Mouse (Mus musculus) mouse embryonic stem cell (cell line): Measurements from ENCODE around the gene Olfr149.
"Not testable (repeated sequence)": the region's sequence is repeated elsewhere in the genome, so short reads cannot be mapped to it uniquely, and the experiment has no call there.

Experiments used
- in situ Hi-C, 2 experiments: fragments of 300-500 bp; cut with MboI; formaldehyde crosslinking; loops; 1 replicate in 1 of 2; 3 replicates in 1 of 2; pipeline ENCODE4 v1.14.3; 2019 to 2020; ENCODE audit warnings: low sequenced_read_pairs in 2 of 2, low pct_unique_long_range_greater_than_20kb in 1 of 2, mixed read lengths in 1 of 2; ENCODE audit not compliant: unreplicated experiment in 1 of 2

Olfr149 gene

DNA sequence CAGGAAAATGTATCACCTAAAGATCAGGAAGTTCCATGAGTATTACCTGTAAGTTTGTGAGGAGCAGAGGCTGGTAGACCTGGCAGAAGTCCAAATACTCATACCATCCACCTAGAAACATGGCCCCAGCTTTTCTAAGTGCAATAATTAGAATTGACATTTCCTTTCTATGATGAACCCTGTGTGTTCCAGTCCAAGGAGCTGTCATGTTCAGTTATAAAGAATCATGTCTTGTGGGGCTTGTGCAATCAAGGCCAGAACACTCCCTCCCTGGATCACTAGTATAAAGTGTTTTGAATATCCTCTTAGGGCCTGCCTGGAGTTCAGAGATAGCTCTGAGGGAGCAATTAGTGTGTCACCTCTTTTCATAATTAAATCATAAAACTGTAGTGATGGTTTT, at the start of gene Olfr149:
Olfr149 (minus strand) TSS at position 101 of the 400 bp plus-strand sequence.
- in situ Hi-C loops, result no loop called here

- in situ Hi-C loops, result no loop called here
Observed at GRCm38 (mm10) chr9:39746428-39746827, 39.5 kb upstream of the Olfr149 start.

GRCm38 (mm10) chr9:39745949-39746348, 39.0 kb upstream of the Olfr149 start, which contains the start of gene Olfr967:
Gene Olfr967 (plus strand): TSS chr9:39746249.
- in situ Hi-C loops, result no loop called here

DNA sequence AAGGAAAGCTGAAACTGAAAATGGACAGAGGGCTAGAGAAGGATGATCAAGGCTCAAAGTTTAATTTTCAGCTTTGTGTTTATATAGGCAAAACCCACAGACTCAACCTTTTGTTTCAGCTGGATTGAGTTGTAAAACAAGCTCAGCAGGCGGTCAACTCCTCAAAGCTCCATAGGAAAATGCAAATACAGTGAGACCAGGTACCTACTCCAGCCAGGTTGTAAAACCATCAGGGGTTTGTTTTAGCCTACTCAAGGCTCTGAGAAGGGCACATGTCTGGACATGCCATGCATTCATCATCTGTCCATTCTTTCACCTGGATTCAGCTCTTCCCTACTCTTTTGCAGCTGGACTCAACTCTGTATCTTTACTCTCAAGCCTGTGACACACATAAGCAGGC, 33.8 kb upstream of the Olfr149 start:
- in situ Hi-C loops, result no loop called here

GRCm38 (mm10) chr9:39730678-39731077, 23.8 kb upstream of the Olfr149 start, which contains the start of gene Olfr150:
Gene Olfr150 (plus strand): TSS chr9:39730978.
- in situ Hi-C loops, result no loop called here

- in situ Hi-C loops, result no loop called here
Observed at GRCm38 (mm10) chr9:39711053-39711452, 4.1 kb upstream of the Olfr149 start, which contains the start of gene Olfr965. Gene Olfr965 (plus strand): TSS chr9:39711353.

DNA sequence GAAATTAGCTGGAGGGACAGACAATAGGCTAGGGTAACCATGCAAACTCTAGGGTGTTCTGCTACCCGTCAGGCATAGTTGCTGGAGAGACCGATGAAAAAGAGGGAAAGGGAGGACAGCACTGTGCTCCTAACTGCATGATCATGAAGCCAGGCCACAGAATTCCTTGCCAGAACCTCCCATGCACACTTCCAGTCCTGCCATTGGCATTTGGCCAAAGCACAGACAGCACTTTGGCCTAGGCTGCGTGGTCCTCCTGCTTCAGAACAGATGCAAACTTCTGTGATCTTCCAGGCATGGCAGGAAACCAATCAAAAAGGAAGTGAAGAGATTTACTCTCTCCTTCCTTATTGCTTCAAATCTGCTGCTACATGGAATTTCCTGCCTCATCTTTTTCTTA, 2.0 kb upstream of the Olfr149 start:
- in situ Hi-C loops, result no loop called here

DNA sequence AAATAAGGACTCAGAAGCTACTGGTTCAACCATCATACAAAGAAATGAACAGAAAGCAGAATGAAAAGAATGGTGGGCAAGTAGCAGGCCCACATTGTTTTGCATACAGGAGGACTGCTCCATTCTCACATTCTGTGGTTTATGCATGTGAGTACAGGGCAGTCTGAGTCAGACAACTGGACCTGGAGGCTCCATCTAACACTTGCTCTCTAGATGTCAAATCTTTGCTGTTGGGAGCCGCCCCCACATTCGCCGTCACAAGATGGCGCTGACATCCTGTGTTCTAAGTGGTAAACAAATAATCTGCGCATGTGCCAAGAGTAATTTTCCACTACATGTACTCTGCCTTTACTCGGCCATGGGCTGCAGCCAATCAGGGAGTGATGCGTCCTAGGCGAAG, 5.8 kb downstream of the Olfr149 start:
- in situ Hi-C loops, result not testable (repeated sequence)

GRCm38 (mm10) chr9:39679280-39679679, 27.6 kb downstream of the Olfr149 start:
- in situ Hi-C loops, result no loop called here

GRCm38 (mm10) chr9:39678557-39678956, 28.4 kb downstream of the Olfr149 start:
- in situ Hi-C loops, result no loop called here

DNA sequence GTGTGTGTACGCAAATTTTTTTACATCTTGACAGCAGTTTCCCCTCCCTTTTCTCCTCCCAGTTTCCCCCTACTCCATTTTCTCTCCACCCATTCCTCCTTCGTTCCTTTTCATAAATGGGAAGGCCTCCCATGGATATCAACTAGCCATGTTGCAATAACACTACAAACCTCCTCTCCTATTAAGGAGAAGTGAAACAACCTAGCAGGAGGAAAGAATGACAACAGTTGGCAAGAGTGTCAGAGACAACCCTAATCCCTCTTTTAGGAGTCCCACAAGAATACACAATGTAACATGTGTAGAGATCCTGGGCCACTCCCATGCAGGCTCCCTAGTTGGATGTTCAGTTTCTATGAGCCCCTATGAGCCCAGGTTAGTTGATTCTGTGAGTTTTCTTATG, 32.1 kb downstream of the Olfr149 start:
- in situ Hi-C loops, result no loop called here

- in situ Hi-C loops, result no loop called here
Observed at GRCm38 (mm10) chr9:39669723-39670122, 37.2 kb downstream of the Olfr149 start.

GRCm38 (mm10) chr9:39666905-39667304, 40.0 kb downstream of the Olfr149 start, which contains the start of gene Olfr963:
Gene Olfr963 (plus strand): TSS chr9:39667205.
- in situ Hi-C loops, result no loop called here

DNA sequence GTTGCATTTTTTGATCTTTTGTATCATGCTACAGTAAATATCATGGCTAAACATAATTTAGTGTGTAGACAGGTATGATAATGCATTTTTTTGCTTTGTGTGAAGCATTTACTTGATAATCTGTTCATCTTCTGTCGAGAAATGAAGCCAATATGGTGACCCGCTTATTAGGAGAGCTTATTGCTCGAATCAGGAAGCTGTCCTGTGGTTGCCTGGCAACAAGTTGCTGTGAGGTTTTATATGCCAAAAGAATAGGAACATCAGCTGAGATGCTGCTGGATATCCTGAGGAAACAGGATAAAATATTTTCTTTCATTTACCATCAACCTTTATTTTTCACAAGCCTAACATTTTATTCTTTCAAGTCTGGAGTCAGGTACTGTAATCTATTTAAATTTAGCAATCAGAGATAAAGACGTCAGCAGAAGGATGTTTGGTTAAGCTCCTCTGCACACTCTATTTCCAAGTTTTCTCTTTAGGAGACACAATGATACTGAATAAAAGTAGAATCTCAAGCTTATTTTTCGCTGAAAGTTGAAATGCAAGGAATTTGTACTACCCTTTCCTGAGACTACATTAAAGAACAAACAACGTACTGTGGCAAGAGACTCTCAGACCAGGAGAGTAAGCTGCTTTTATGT, 52.0 kb downstream of the Olfr149 start:
- in situ Hi-C loops, result no loop called here
